Mouse (Mus musculus) MEL (cell line): ENCODE measurements around the gene Gm37240. TPM values are rescaled to one million over a fixed set of nuclear protein-coding genes. Genes with fewer than 3 reads are reported as not detected.

Experiments used
- DNase-seq: peaks from one replicate; pipeline ENCODE4 v3.0.0; 2011; ENCODE audit warnings: low read depth, low spot score
- H3K27ac ChIP-seq: 2 replicates; pipeline ENCODE4 v1.5.1; 2012; ENCODE audit warnings: low read depth, mild to moderate bottlenecking, control low read depth, low read length, moderate library complexity; ENCODE audit not compliant: control insufficient read depth
- H3K27me3 ChIP-seq, 2 experiments: fragments of 150-350 bp in 1 of 2; sonication (generic) in 1 of 2; 2 replicates each; pipeline ENCODE4 v1.6.1; 2012; ENCODE audit warnings: low read length in 2 of 2, mild to moderate bottlenecking in 2 of 2, improper control_type of control experiment in 1 of 2, moderate library complexity in 1 of 2; ENCODE audit not compliant: insufficient read depth in 2 of 2, control insufficient read depth in 1 of 2
- H3K36me3 ChIP-seq, 2 experiments: 2 replicates each; pipeline ENCODE4 v1.6.1; 2012 to 2014; ENCODE audit warnings: low read length in 2 of 2, improper control_type of control experiment in 1 of 2, inconsistent platforms in 1 of 2, mild to moderate bottlenecking in 1 of 2; ENCODE audit not compliant: insufficient read depth in 2 of 2, control insufficient read depth in 1 of 2
- H3K4me1 ChIP-seq, 2 experiments: fragments of 150-350 bp in 1 of 2; sonication (generic) in 1 of 2; 2 replicates each; pipeline ENCODE4 v1.6.1; 2012; ENCODE audit warnings: low read length in 2 of 2, improper control_type of control experiment in 1 of 2, mild to moderate bottlenecking in 1 of 2; ENCODE audit not compliant: insufficient read depth in 2 of 2, control insufficient read depth in 1 of 2
- H3K4me3 ChIP-seq, 2 experiments: fragments of 150-350 bp in 1 of 2; sonication (generic) in 1 of 2; 2 replicates each; pipeline ENCODE4 v1.5.1; 2012; ENCODE audit warnings: low read depth in 2 of 2, low read length in 2 of 2, mild to moderate bottlenecking in 2 of 2, moderate library complexity in 2 of 2, control low read depth in 1 of 2, improper control_type of control experiment in 1 of 2; ENCODE audit not compliant: control insufficient read depth in 1 of 2, insufficient read depth in 1 of 2
- H3K79me2 ChIP-seq: 2 replicates; pipeline ENCODE4 v1.6.1; 2012; ENCODE audit warnings: mild to moderate bottlenecking, low read length, moderate library complexity; ENCODE audit not compliant: control insufficient read depth, poor library complexity, insufficient read depth
- H3K9ac ChIP-seq: 2 replicates; pipeline ENCODE4 v1.6.1; 2012; ENCODE audit warnings: low read depth, mild to moderate bottlenecking, control low read depth, low read length, moderate library complexity; ENCODE audit not compliant: control insufficient read depth, poor library complexity, severe bottlenecking
- H3K9me3 ChIP-seq: fragments of 150-350 bp; sonication (generic); replicated peaks from 2 replicates; pipeline ENCODE4 v1.6.1; 2012; ENCODE audit warnings: mild to moderate bottlenecking, low read length, improper control_type of control experiment, moderate library complexity; ENCODE audit not compliant: insufficient read depth
- CTCF ChIP-seq, 3 experiments: IDR thresholded peaks in 2 of 3; conservative IDR thresholded peaks in 1 of 3; 2 replicates each; pipeline ENCODE4 v1.5.1; 2011 to 2012; ENCODE audit warnings: low read length in 3 of 3, low read depth in 2 of 3, mild to moderate bottlenecking in 2 of 3, improper control_type of control experiment in 1 of 3, inconsistent platforms in 1 of 3, mixed read lengths in 1 of 3, moderate library complexity in 1 of 3; ENCODE audit not compliant: control insufficient read depth in 1 of 3, insufficient read depth in 1 of 3, poor library complexity in 1 of 3, severe bottlenecking in 1 of 3
- ELF1 ChIP-seq: IDR thresholded peaks from 2 replicates; pipeline ENCODE4 v1.6.1; 2014; ENCODE audit warnings: low read depth, mild to moderate bottlenecking, inconsistent platforms, low read length, improper control_type of control experiment, moderate library complexity
- EP300 ChIP-seq, 2 experiments: IDR thresholded peaks; 2 replicates each; pipeline ENCODE4 v1.6.1; 2011; ENCODE audit warnings: improper control_type of control experiment in 2 of 2, low read length in 2 of 2, low read depth in 1 of 2, mild to moderate bottlenecking in 1 of 2
- GABPA ChIP-seq: IDR thresholded peaks from 2 replicates; pipeline ENCODE4 v1.6.1; 2012; ENCODE audit warnings: low read depth, mild to moderate bottlenecking, inconsistent platforms, low read length, improper control_type of control experiment, moderate library complexity
- JUND ChIP-seq: IDR thresholded peaks from 2 replicates; pipeline ENCODE4 v1.6.1; 2011; ENCODE audit warnings: low read depth, mild to moderate bottlenecking, improper control_type of control experiment, low read length
- MAFK ChIP-seq: IDR thresholded peaks from 2 replicates; pipeline ENCODE4 v1.6.1; 2011; ENCODE audit warnings: low read depth, mild to moderate bottlenecking, low read length, improper control_type of control experiment, borderline replicate concordance
- MAZ ChIP-seq: IDR thresholded peaks from 2 replicates; pipeline ENCODE4 v1.6.1; 2012; ENCODE audit warnings: low read depth, mild to moderate bottlenecking, inconsistent platforms, low read length, improper control_type of control experiment
- POLR2A ChIP-seq, 2 experiments: IDR thresholded peaks; 2 replicates each; pipeline ENCODE4 v1.6.1; 2011 to 2012; ENCODE audit warnings: low read length in 2 of 2, mild to moderate bottlenecking in 2 of 2, control low read depth in 1 of 2, improper control_type of control experiment in 1 of 2, low read depth in 1 of 2, moderate library complexity in 1 of 2; ENCODE audit not compliant: control insufficient read depth in 1 of 2, insufficient read depth in 1 of 2, poor library complexity in 1 of 2
- RAD21 ChIP-seq: IDR thresholded peaks from 2 replicates; pipeline ENCODE4 v1.6.1; 2011; ENCODE audit warnings: mild to moderate bottlenecking, low read depth, low read length, improper control_type of control experiment
- SMC3 ChIP-seq: IDR thresholded peaks from 2 replicates; pipeline ENCODE4 v1.6.1; 2011; ENCODE audit warnings: low read depth, low read length, improper control_type of control experiment
- USF1 ChIP-seq: IDR thresholded peaks from 2 replicates; pipeline ENCODE4 v1.6.1; 2014; ENCODE audit warnings: low read depth, mild to moderate bottlenecking, inconsistent platforms, low read length, improper control_type of control experiment, moderate library complexity
- ZC3H11A ChIP-seq: IDR thresholded peaks from 2 replicates; pipeline ENCODE4 v1.6.1; 2012; ENCODE audit warnings: low read depth, mild to moderate bottlenecking, inconsistent platforms, low read length, improper control_type of control experiment
- polyA plus RNA-seq, 2 experiments: library from polyadenylated mRNA; stranded (reverse) in 1 of 2; unstranded in 1 of 2; fragments of >175 nt in 1 of 2; fragments of >200 nt in 1 of 2; gene quantifications; 2 replicates each; pipeline versions ENCODE4 v1.2.1 to v1.2.4; 2012; ENCODE audit warnings: low replicate concordance in 2 of 2, low read depth in 1 of 2; ENCODE audit not compliant: insufficient read length in 2 of 2, insufficient read depth in 1 of 2, missing spikeins in 1 of 2
- total RNA-seq: library from RNA; depleted of rRNA; stranded (reverse); fragments of 300-350 nt; gene quantifications from 2 replicates; pipeline ENCODE4 v1.2.3, GENCODE M21; 2012

Gm37240 gene
- total and polyA plus RNA-seq, 3 experiments: 0.04 TPM; not detected in 2

GRCm38 (mm10) chr3:85550312-85550711 is 337.0 kb downstream of the Gm37240 start:
- no peak overlapping the region for H3K4me3 ChIP-seq
- H3K4me1 ChIP-seq: no peaks in the 10 kb centered on the region
- no peaks in the 10 kb centered on the region for H3K9me3 ChIP-seq
- H3K9ac ChIP-seq: no peak overlapping the region
- H3K27me3 ChIP-seq: no peaks in the 10 kb centered on the region; a peak in 1 of 4 replicates
- H3K27ac ChIP-seq: no peak overlapping the region
- H3K36me3 ChIP-seq: no peaks in the 10 kb centered on the region
- TF ChIP-seq ZC3H11A (no peak), MAFK (no peak), JUND (no peak), USF1 (no peak), ELF1 (no peak), EP300 (IDR thresholded peaks at IDR 0.05; ENCODE audit: low read depth in 1 of 2, low read length in 2 of 2) (no peak), POLR2A (IDR thresholded peaks at IDR 0.05; ENCODE audit: control insufficient read depth in 1 of 2, insufficient read depth in 1 of 2, low read depth in 1 of 2, low read length in 2 of 2, poor library complexity in 1 of 2) (no peak)
- no peak for DNase-seq
- no peaks in the 10 kb centered on the region for H3K79me2 ChIP-seq

DNA sequence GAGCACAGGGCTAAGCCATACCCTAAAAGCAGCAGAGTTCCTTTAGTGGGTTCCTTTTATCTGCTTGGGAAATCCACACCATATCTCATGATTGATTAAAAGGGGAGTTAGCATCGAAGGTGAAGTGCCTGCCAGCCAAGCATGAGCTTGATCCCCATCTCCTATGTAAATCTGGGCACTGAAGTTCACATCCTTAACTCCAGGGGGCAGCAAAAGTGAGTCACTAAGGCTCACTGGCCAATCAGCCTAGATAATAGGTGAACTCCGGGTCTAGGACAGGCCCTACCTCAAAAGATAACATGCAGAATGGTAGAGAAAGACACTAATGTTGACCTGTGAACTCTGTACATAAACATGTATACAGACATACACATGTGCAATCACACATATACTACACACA is 343.7 kb downstream of the Gm37240 start:
- H3K27me3 ChIP-seq: no peaks in the 10 kb centered on the region; a peak in 1 of 4 replicates
- no peak overlapping the region for H3K4me3 ChIP-seq
- no peak overlapping the region for H3K9ac ChIP-seq
- H3K4me1 ChIP-seq: no peaks in the 10 kb centered on the region
- H3K27ac ChIP-seq: no peak overlapping the region
- H3K9me3 ChIP-seq: no peaks in the 10 kb centered on the region
- peak; percentile 42 for DNase-seq
- no peaks in the 10 kb centered on the region for H3K36me3 ChIP-seq
- TF ChIP-seq SMC3 (peak; percentile 55), RAD21 (peak; percentile 36), CTCF (IDR thresholded peaks at IDR 0.05 in 2 of 3, conservative IDR thresholded peaks at IDR 0.05 in 1 of 3; ENCODE audit: control insufficient read depth in 1 of 3, insufficient read depth in 1 of 3, low read depth in 2 of 3, low read length in 3 of 3, poor library complexity in 1 of 3, severe bottlenecking in 1 of 3) (peak; percentile 42 to 62 (median 60)), GABPA (no peak)
- TF ChIP-seq, all 39 proteins: peak for 3
- H3K79me2 ChIP-seq: no peaks in the 10 kb centered on the region

DNA sequence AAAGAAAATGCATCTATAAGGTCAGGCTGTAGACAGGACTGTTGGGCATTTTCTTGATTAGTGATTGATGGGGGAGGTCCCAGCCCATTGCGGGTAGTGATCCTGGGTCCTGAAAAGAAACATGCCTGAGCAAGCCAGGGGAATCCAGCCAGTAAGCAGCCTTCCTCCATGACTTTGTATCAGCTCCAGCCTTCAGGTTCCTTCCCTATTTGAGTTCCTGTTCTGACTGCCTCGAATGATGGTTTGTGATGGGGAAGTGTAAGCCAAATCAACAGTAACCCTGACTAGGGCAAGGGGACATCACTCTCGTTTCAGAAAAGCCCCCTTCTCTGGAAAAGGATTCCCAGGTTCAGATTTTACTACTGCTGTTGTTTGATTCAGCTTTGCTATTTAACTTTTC is 344.6 kb downstream of the Gm37240 start:
- Histone ChIP-seq H3K4me1 (no peaks in the 10 kb centered on the region), H3K79me2 (no peaks in the 10 kb centered on the region), H3K9ac (no peak overlapping the region), H3K27me3 (no peaks in the 10 kb centered on the region; a peak in 1 of 4 replicates), H3K27ac (no peak overlapping the region), H3K4me3 (no peak overlapping the region), H3K9me3 (no peaks in the 10 kb centered on the region), H3K36me3 (no peaks in the 10 kb centered on the region)
- TF ChIP-seq MAZ (no peak), GABPA (no peak), JUND (no peak)
- DNase-seq: peak; percentile 65
